8 mouse cellular contexts compared by ENCODE assay signal in genomic region chr13:74009791-74010614, GRCm38 (mm10). TPM values are rescaled to one million over a fixed set of nuclear protein-coding genes. Genes with fewer than 3 reads are reported as not detected.
DNase-seq lines count a peak whose midpoint lies in the region; ATAC-seq lines count a peak whose summit lies in the region.

No protein-coding gene starts in this region.

- DNase-seq in adrenal gland, postnatal 14 days, result peak; percentile 75
- DNase-seq in heart, adult 9 months (ENCODE audit: low spot score in 2 of 2), result peak; percentile 70 to 77
- peak; percentile 47 to 55 for DNase-seq in kidney, adult 8-10 months
- DNase-seq in spleen, postnatal 10 days (ENCODE audit: low spot score in 2 of 2), result peak; percentile 34 to 51
- DNase-seq in natural killer cell, adult 2 months (ENCODE audit: low spot score in 2 of 2), result no peak

- ATAC-seq in embryonic facial prominence, embryonic 13.5 days (ENCODE audit: insufficient number of reproducible peaks, insufficient read depth, low FRiP score, low TSS enrichment, low read depth), result peak; percentile 16; the same call in 1 of the 2 replicates
- 0 out of 2 replicates have a peak, but pooled peaks have one; percentile 0 for ATAC-seq in limb, embryonic 12.5 days (ENCODE audit: insufficient number of reproducible peaks, insufficient read depth, low FRiP score, low TSS enrichment, low read depth)
- ATAC-seq in midbrain, embryonic 12.5 days (ENCODE audit: low FRiP score, low read depth), result peak; percentile 67

- no peaks in the 10 kb centered on the region for H3K9me3 ChIP-seq in embryonic facial prominence, embryonic 13.5 days
- no peaks in the 10 kb centered on the region for H3K9me3 ChIP-seq in limb, embryonic 12.5 days
- no peaks in the 10 kb centered on the region for H3K9me3 ChIP-seq in midbrain, embryonic 12.5 days

- H3K4me2 ChIP-seq in embryonic facial prominence, embryonic 13.5 days, result peak overlapping the region; percentile 99
- H3K4me2 ChIP-seq in limb, embryonic 12.5 days, result peak overlapping the region; percentile 97
- peak overlapping the region; percentile 95 for H3K4me2 ChIP-seq in midbrain, embryonic 12.5 days (replicated peaks)

- H3K27me3 ChIP-seq in embryonic facial prominence, embryonic 13.5 days, result peaks cover 37% of the 10 kb centered on the region
- peaks cover 67% of the 10 kb centered on the region for H3K27me3 ChIP-seq in limb, embryonic 12.5 days
- H3K27me3 ChIP-seq in midbrain, embryonic 12.5 days, result peaks cover 59% of the 10 kb centered on the region

- H3K27ac ChIP-seq in embryonic facial prominence, embryonic 13.5 days, result no peak overlapping the region
- H3K27ac ChIP-seq in limb, embryonic 12.5 days, result no peak overlapping the region
- H3K27ac ChIP-seq in midbrain, embryonic 12.5 days (replicated peaks), result peak overlapping the region; percentile 54

- WGBS in embryonic facial prominence, embryonic 13.5 days, result under 1% methylated on average over 55 of the region's 55 CpGs
- under 1% methylated on average over 55 of the region's 55 CpGs for WGBS in limb, embryonic 12.5 days
- under 1% methylated on average over 55 of the region's 55 CpGs for WGBS in midbrain, embryonic 12.5 days

- H3K9ac ChIP-seq in embryonic facial prominence, embryonic 13.5 days, result peak overlapping the region; percentile 67
- H3K9ac ChIP-seq in limb, embryonic 12.5 days (replicated peaks), result peak overlapping the region; percentile 48
- peak overlapping the region; percentile 43 for H3K9ac ChIP-seq in midbrain, embryonic 12.5 days (replicated peaks)

- H3K4me1 ChIP-seq in embryonic facial prominence, embryonic 13.5 days, result peaks cover 21% of the 10 kb centered on the region; the same call in 1 of the 2 replicates
- peaks cover 7% of the 10 kb centered on the region for H3K4me1 ChIP-seq in limb, embryonic 12.5 days (replicated peaks)
- peaks cover 13% of the 10 kb centered on the region; the same call in 1 of the 2 replicates for H3K4me1 ChIP-seq in midbrain, embryonic 12.5 days

- H3K4me3 ChIP-seq in embryonic facial prominence, embryonic 13.5 days, result peak overlapping the region; percentile 55
- H3K4me3 ChIP-seq in limb, embryonic 12.5 days (replicated peaks), result peak overlapping the region; percentile 48
- H3K4me3 ChIP-seq in midbrain, embryonic 12.5 days, result peak overlapping the region; percentile 53

- no peaks in the 10 kb centered on the region for H3K36me3 ChIP-seq in embryonic facial prominence, embryonic 13.5 days
- H3K36me3 ChIP-seq in limb, embryonic 12.5 days, result no peaks in the 10 kb centered on the region
- H3K36me3 ChIP-seq in midbrain, embryonic 12.5 days, result no peaks in the 10 kb centered on the region

RNA-seq across cellular contexts. Expression of gene Tppp, which starts 0.8 kb away (rescaled TPM):
- 8.5 and 9.9 TPM in 2 replicates for total RNA-seq in adrenal gland, postnatal 14 days (2021)
- 1.1 and 1.6 TPM in 2 replicates for polyA plus RNA-seq in embryonic facial prominence, embryonic 13.5 days (2015; fragmentation: Nextera tagmentation; extraction: Ambion mirVana)
- 0.53 and 0.58 TPM in 2 replicates for polyA plus RNA-seq in limb, embryonic 12.5 days (2016; fragmentation: Nextera tagmentation; extraction: Ambion mirVana)
- 4.2 and 4.5 TPM in 2 replicates for polyA plus RNA-seq in midbrain, embryonic 12.5 days (2016; fragmentation: Nextera tagmentation; extraction: Ambion mirVana)

RNA-seq across cellular contexts. Expression of gene Zdhhc11, which starts 46.4 kb away (rescaled TPM):
- total RNA-seq in adrenal gland, postnatal 14 days (2021), result not detected in 2 replicates
- not detected in 2 replicates for polyA plus RNA-seq in embryonic facial prominence, embryonic 13.5 days (2015; fragmentation: Nextera tagmentation; extraction: Ambion mirVana)
- polyA plus RNA-seq in limb, embryonic 12.5 days (2016; fragmentation: Nextera tagmentation; extraction: Ambion mirVana), result not detected in 2 replicates
- polyA plus RNA-seq in midbrain, embryonic 12.5 days (2016; fragmentation: Nextera tagmentation; extraction: Ambion mirVana), result not detected in 2 replicates

RNA-seq across cellular contexts. Expression of gene Cep72, which starts 52.1 kb away (rescaled TPM):
- total RNA-seq in adrenal gland, postnatal 14 days (2021), result 2.9 and 4.0 TPM in 2 replicates
- 12.7 and 14.6 TPM in 2 replicates for polyA plus RNA-seq in embryonic facial prominence, embryonic 13.5 days (2015; fragmentation: Nextera tagmentation; extraction: Ambion mirVana)
- 20.9 TPM in 2 replicates for polyA plus RNA-seq in limb, embryonic 12.5 days (2016; fragmentation: Nextera tagmentation; extraction: Ambion mirVana)
- 16.9 and 18.6 TPM in 2 replicates for polyA plus RNA-seq in midbrain, embryonic 12.5 days (2016; fragmentation: Nextera tagmentation; extraction: Ambion mirVana)

Comparison
In these comparisons a context has a peak if more than half of its experiments do, and no peak if none do; other contexts are left out.
1. DNase-seq: peak in adrenal gland, postnatal 14 days (single experiment), heart, adult 9 months (2 of 2), kidney, adult 8-10 months (2 of 2) and spleen, postnatal 10 days (2 of 2); none in natural killer cell, adult 2 months (0 of 2).
2. ATAC-seq: peak in every context shown above with its lines; median percentile 67 in midbrain, embryonic 12.5 days; 16 in embryonic facial prominence, embryonic 13.5 days; 0 in limb, embryonic 12.5 days.
3. Peak in every context shown above with its lines, with median percentiles within 50 percentile points of each other: H3K4me2 ChIP-seq, H3K4me3 ChIP-seq and H3K9ac ChIP-seq.